Mouse (Mus musculus) retina, embryonic 14.5 days (tissue): ENCODE data around the gene Kif21a.

Source experiments
- DNase-seq: peaks from one replicate; pipeline ENCODE4 v3.0.0-alpha.2; 2015; ENCODE audit warnings: low spot score

Kif21a gene

GRCm38 (mm10) chr15:91049496-91050441, at the start of gene Kif21a:
Gene Kif21a, minus strand, starts transcription at chr15:91049948.
- DNase-seq, result peak; percentile 82

- DNase-seq, result no peak
Observed at GRCm38 (mm10) chr15:91096606-91097005, 46.9 kb upstream of the Kif21a start.

- no peak for DNase-seq
Observed at GRCm38 (mm10) chr15:91089427-91089826, 39.7 kb upstream of the Kif21a start.

- no peak for DNase-seq
Observed at GRCm38 (mm10) chr15:91088071-91088470, 38.3 kb upstream of the Kif21a start.

- peak; percentile 89 for DNase-seq
Observed at GRCm38 (mm10) chr15:91077457-91078410, 28.0 kb upstream of the Kif21a start.

- no peak for DNase-seq
Observed at GRCm38 (mm10) chr15:91072440-91072839, 22.7 kb upstream of the Kif21a start.

- DNase-seq, result no peak
Observed at GRCm38 (mm10) chr15:91064310-91064826, 14.6 kb upstream of the Kif21a start.

- DNase-seq, result no peak
Observed at GRCm38 (mm10) chr15:91063845-91064244, 14.1 kb upstream of the Kif21a start.

- DNase-seq, result no peak
Observed at GRCm38 (mm10) chr15:91056866-91057342, 7.2 kb upstream of the Kif21a start.

- peak; percentile 97 for DNase-seq
Observed at GRCm38 (mm10) chr15:91056176-91056865, 6.6 kb upstream of the Kif21a start.

GRCm38 (mm10) chr15:91048951-91049495, 725 bp downstream of the Kif21a start:
- peak; percentile 39 for DNase-seq

GRCm38 (mm10) chr15:91047627-91048026, 2.1 kb downstream of the Kif21a start:
- no peak for DNase-seq

GRCm38 (mm10) chr15:91046506-91046905, 3.2 kb downstream of the Kif21a start:
- DNase-seq, result no peak

- no peak for DNase-seq
Observed at GRCm38 (mm10) chr15:91043263-91043662, 6.5 kb downstream of the Kif21a start.

- DNase-seq, result no peak
Observed at GRCm38 (mm10) chr15:91038860-91039259, 10.9 kb downstream of the Kif21a start.

- DNase-seq, result no peak
Observed at GRCm38 (mm10) chr15:91034090-91034489, 15.7 kb downstream of the Kif21a start.

- DNase-seq, result no peak
Observed at GRCm38 (mm10) chr15:91033529-91033928, 16.2 kb downstream of the Kif21a start.

- no peak for DNase-seq
Observed at GRCm38 (mm10) chr15:91028962-91029361, 20.8 kb downstream of the Kif21a start.

GRCm38 (mm10) chr15:91028494-91028893, 21.3 kb downstream of the Kif21a start:
- no peak for DNase-seq

- DNase-seq, result no peak
Observed at GRCm38 (mm10) chr15:91022276-91022675, 27.5 kb downstream of the Kif21a start.

GRCm38 (mm10) chr15:91018861-91019187, 30.9 kb downstream of the Kif21a start:
- DNase-seq, result no peak
